Mouse (Mus musculus): ENCODE measurements at regions not wholly inside any gene's neighbourhood (a gene's known extent, or its start where the extent isn't known, plus 50 kb on each side); places are given as distances from the start of the nearest gene placed in this dataset.

DNA sequence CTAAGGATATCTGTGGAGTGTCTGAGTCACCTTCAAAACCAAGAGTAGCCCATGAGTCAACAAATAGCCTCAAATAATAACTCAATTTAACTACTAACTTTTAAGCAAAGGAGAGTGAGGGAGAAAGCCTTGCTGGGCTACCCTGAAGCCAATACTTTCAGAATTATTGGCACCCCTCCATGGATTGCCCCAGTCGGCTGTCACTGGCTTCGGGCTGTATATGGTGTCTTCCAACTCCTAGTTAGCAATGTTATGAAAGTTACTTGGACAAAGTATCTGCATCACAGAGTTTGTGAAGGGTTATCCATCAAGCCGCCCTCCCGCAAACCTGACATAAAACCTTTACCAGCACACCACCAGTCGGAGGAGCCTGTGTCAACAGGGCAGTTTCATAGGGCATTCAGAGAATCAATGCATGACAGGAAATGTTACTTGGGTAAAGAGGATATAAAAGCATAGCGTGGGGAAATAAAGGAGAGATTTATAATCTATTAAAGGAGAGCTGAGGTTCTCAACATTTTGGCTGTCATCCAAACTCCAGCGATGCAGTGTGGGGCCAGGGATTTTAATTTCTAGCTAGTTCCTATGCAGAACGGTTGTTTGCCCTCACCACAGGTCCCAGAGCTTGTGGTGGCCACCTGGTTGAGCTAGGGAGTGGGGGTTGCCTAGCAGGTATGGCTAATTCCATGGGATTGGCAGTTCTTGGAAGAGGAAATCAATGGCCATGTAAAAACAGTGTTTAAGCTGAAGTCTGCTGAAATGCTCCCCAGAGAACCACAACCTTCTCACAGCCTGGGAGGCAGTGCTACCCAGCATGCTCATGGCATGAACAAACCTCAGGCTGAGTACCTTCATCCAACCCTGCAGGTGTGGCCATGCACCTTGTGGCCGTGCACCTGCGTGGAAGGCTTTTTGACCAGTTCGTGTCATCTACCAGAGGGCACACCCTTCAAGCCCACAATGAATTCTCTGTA is 91.1 kb downstream of the Lmo4 start:
- TF ChIP-seq ZNF384 (IDR thresholded peaks at IDR 0.05; ENCODE audit: low read depth, low read length) (no peak), ZKSCAN1 (IDR thresholded peaks at IDR 0.05; ENCODE audit: low read depth, low read length) (no peak), CHD2 (IDR thresholded peaks at IDR 0.05; ENCODE audit: low read length) (no peak), CTCF (IDR thresholded peaks at IDR 0.05 in 2 of 3, conservative IDR thresholded peaks at IDR 0.05 in 1 of 3; ENCODE audit: control insufficient read depth in 1 of 3, insufficient read depth in 1 of 3, low read depth in 2 of 3, low read length in 3 of 3, poor library complexity in 1 of 3, severe bottlenecking in 1 of 3) (no peak), POLR2A (IDR thresholded peaks at IDR 0.05; ENCODE audit: control insufficient read depth in 1 of 2, insufficient read depth in 1 of 2, low read depth in 1 of 2, low read length in 2 of 2, poor library complexity in 1 of 2) (no peak), EP300 (IDR thresholded peaks at IDR 0.05; ENCODE audit: low read depth in 1 of 2, low read length in 2 of 2) (no peak)
